Mouse (Mus musculus) forebrain, embryonic 12.5 days (tissue): ENCODE results near the gene Mapk10. TPM values are rescaled to one million over a fixed set of nuclear protein-coding genes. Genes with fewer than 3 reads are reported as not detected.

Experiments
- ATAC-seq: fragments of 200-750 bp; cut with Nextera tagmentation; 2 replicates; pipeline ENCODE4 v1.8.0; 2017; ENCODE audit warnings: moderate TSS enrichment; ENCODE audit not compliant: low FRiP score
- H3K27ac ChIP-seq: fragments of 300-500 bp; sonication (generic); 2 replicates; pipeline ENCODE4 v1.5.1; 2016; ENCODE audit warnings: mild to moderate bottlenecking
- H3K27me3 ChIP-seq: fragments of 300-500 bp; sonication (generic); 2 replicates; pipeline ENCODE4 v1.6.1; 2016; ENCODE audit warnings: mild to moderate bottlenecking
- H3K36me3 ChIP-seq: fragments of 300-500 bp; sonication (generic); replicated peaks from 2 replicates; pipeline ENCODE4 v1.6.1; 2016; ENCODE audit warnings: mild to moderate bottlenecking
- H3K4me1 ChIP-seq: fragments of 300-500 bp; sonication (generic); 2 replicates; pipeline ENCODE4 v1.6.1; 2016
- H3K4me2 ChIP-seq: fragments of 300-500 bp; sonication (generic); 2 replicates; pipeline ENCODE4 v1.6.1; 2016; ENCODE audit warnings: mild to moderate bottlenecking, moderate library complexity
- H3K4me3 ChIP-seq: fragments of 300-500 bp; sonication (generic); replicated peaks from 2 replicates; pipeline ENCODE4 v1.5.1; 2016; ENCODE audit warnings: mild to moderate bottlenecking
- H3K9ac ChIP-seq: fragments of 300-500 bp; sonication (generic); 2 replicates; pipeline ENCODE4 v1.6.1; 2016; ENCODE audit warnings: mild to moderate bottlenecking
- H3K9me3 ChIP-seq: fragments of 300-500 bp; sonication (generic); 2 replicates; pipeline ENCODE4 v1.6.1; 2016
- WGBS: fragments of 180-500 bp; shearing (Covaris S2); methylation state at CpG from one replicate; pipeline ENCODE4 v1.1.7; 2016; 5-methylcytosine and 5-hydroxymethylcytosine counted together
- polyA plus RNA-seq: library from polyadenylated mRNA; unstranded; fragments of >200 nt; fragmentation: Nextera tagmentation; extraction: Ambion mirVana; gene quantifications from 2 replicates; pipeline ENCODE4 v1.2.1, GENCODE M21; 2016

The Mapk10 gene
- polyA plus RNA-seq, 1 experiment from 2014 or later: 41.7 TPM

GRCm38 (mm10) chr5:103102876-103103393 lies 108.2 kb downstream of the Mapk10 start:
- ATAC-seq: no peak
- Histone ChIP-seq H3K9me3 (no peaks in the 10 kb centered on the region), H3K4me2 (no peak overlapping the region), H3K9ac (no peak overlapping the region), H3K4me1 (no peaks in the 10 kb centered on the region; the same call in 1 of the 2 replicates), H3K27me3 (no peaks in the 10 kb centered on the region), H3K4me3 (no peak overlapping the region), H3K27ac (no peak overlapping the region), H3K36me3 (no peaks in the 10 kb centered on the region)
- WGBS: 78% methylated on average over 5 of the region's 5 CpGs

DNA sequence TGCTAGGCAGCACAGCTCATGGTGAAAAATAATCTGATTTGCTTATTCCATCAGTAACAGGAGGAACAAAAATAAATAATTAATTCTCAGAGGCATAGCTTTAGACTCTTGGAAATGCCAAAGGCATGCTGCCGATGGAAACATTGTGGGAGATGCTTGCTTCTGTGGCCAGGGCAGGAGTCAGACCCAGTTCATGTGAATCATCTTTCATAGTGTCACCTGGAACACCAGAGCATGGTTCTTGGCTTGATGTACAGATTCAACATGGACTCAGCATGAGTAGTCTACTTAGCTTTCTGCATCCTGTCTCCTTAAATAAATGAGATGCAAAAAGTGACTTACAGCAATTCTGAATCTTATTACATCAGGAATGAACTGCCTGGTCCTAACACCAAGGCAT lies 109.0 kb downstream of the Mapk10 start:
- 87% methylated on average over 1 of the region's 1 CpGs for WGBS
- H3K9ac ChIP-seq: no peak overlapping the region
- H3K27me3 ChIP-seq: no peaks in the 10 kb centered on the region
- no peak overlapping the region for H3K27ac ChIP-seq
- H3K36me3 ChIP-seq: no peaks in the 10 kb centered on the region
- no peaks in the 10 kb centered on the region for H3K9me3 ChIP-seq
- no peak overlapping the region for H3K4me2 ChIP-seq
- ATAC-seq: no peak
- no peaks in the 10 kb centered on the region; the same call in 1 of the 2 replicates for H3K4me1 ChIP-seq
- H3K4me3 ChIP-seq: no peak overlapping the region

DNA sequence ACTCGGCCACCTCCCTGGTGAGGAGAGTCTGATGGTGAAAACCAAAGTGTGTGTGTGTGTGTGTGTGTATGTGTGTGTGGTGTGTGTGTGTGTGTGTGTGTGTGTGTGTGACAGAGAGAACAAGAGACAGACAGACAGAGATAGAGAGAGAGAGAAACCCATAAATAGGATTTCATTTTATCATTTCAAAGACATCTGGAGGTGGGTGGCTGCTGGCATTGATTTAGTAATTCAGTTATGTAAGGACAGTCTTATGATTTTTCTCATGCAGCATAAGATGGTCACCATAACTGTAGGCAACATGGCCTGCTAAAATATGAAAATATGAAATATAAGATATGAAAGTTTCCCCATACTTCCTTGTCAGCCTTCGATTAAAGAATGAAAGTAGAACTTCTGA lies 117.0 kb downstream of the Mapk10 start:
- no peak overlapping the region for H3K9ac ChIP-seq
- no peaks in the 10 kb centered on the region for H3K27me3 ChIP-seq
- ATAC-seq: no peak
- H3K4me3 ChIP-seq: no peak overlapping the region
- 92% methylated on average over 2 of the region's 2 CpGs for WGBS
- no peaks in the 10 kb centered on the region for H3K36me3 ChIP-seq
- H3K4me1 ChIP-seq: no peaks in the 10 kb centered on the region
- no peaks in the 10 kb centered on the region for H3K9me3 ChIP-seq
- H3K27ac ChIP-seq: no peak overlapping the region
- H3K4me2 ChIP-seq: no peak overlapping the region

- ATAC-seq: no peak
- no peaks in the 10 kb centered on the region for H3K27me3 ChIP-seq
- no peaks in the 10 kb centered on the region for H3K36me3 ChIP-seq
- no peaks in the 10 kb centered on the region for H3K9me3 ChIP-seq
- no peak overlapping the region for H3K27ac ChIP-seq
- no peak overlapping the region for H3K4me2 ChIP-seq
- H3K4me1 ChIP-seq: no peaks in the 10 kb centered on the region
- no peak overlapping the region for H3K9ac ChIP-seq
- H3K4me3 ChIP-seq: no peak overlapping the region
- 86% methylated on average over 2 of the region's 2 CpGs for WGBS
These were observed 125.3 kb downstream of the Mapk10 start for GRCm38 (mm10) chr5:103085844-103086243.

DNA sequence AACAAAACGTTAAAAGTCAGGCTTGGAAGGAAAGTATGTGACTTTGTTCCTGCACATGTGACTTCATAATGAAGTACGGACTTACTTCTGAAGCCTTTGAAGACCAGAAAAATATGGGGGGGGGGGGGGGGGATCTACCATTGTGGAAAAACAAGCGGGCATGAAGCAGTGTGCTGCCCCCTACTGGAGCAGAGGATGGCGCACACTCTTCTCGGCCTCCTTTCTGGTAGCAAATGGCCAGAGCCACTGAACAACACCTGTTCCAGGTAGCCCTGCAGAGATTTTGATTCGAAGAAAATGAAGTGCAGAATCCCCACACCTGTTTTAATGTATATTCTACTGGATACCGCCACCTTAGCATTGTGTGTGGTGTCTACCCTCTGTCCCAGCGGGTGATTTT lies 135.7 kb downstream of the Mapk10 start:
- 60% methylated on average over 8 of the region's 8 CpGs for WGBS
- Histone ChIP-seq H3K36me3 (no peaks in the 10 kb centered on the region), H3K4me2 (no peak overlapping the region), H3K27ac (no peak overlapping the region), H3K9ac (no peak overlapping the region), H3K4me3 (no peak overlapping the region), H3K9me3 (no peaks in the 10 kb centered on the region), H3K4me1 (peaks cover 8% of the 10 kb centered on the region; the same call in 1 of the 2 replicates), H3K27me3 (no peaks in the 10 kb centered on the region)
- no peak for ATAC-seq

DNA sequence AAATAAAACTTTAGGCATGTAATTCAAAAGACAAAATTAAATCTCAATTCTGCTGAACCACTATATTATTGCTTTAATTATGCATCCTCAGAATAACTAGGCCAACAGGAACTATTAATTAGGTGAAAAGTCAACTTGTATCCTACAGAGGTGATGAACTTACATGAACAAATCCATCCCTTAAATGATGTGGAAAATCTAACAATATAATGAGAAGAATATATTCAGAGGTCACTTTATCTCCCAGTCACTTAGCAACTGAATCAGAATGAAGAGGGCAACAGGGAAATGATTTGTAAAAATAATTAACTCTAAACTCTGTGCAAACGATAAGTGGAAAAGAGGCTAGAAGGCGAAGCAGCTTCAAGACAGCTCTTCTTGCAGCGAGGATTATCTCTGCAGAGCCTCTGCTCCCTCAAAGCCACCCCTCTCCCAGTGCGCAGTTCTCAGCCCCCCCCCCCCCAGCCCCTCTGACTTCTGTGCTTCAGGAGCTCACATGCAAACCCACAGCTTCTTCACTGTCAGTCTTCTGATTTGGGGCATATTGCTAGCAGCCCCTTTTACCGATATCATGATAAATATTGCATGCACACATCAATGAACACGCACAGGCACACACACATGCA lies 138.8 kb downstream of the Mapk10 start:
- Histone ChIP-seq H3K4me1 (peaks cover 13% of the 10 kb centered on the region; the same call in 1 of the 2 replicates), H3K9me3 (no peaks in the 10 kb centered on the region), H3K36me3 (no peaks in the 10 kb centered on the region), H3K9ac (no peak overlapping the region), H3K4me2 (no peak overlapping the region), H3K4me3 (no peak overlapping the region), H3K27me3 (no peaks in the 10 kb centered on the region), H3K27ac (0 out of 2 replicates have a peak overlapping the region, but pooled peaks have one; percentile 64)
- 0 out of 2 replicates have a peak, but pooled peaks have one; percentile 11 for ATAC-seq
- 50% methylated on average over 6 of the region's 6 CpGs for WGBS

GRCm38 (mm10) chr5:103071006-103071612 lies 140.0 kb downstream of the Mapk10 start:
- H3K27ac ChIP-seq: 0 out of 2 replicates have a peak overlapping the region, but pooled peaks have one; percentile 13
- no peak overlapping the region for H3K4me3 ChIP-seq
- no peaks in the 10 kb centered on the region for H3K36me3 ChIP-seq
- no peak for ATAC-seq
- H3K27me3 ChIP-seq: no peaks in the 10 kb centered on the region
- WGBS: 89% methylated on average over 17 of the region's 17 CpGs
- H3K9ac ChIP-seq: no peak overlapping the region
- H3K9me3 ChIP-seq: no peaks in the 10 kb centered on the region
- peaks cover 13% of the 10 kb centered on the region; the same call in 1 of the 2 replicates for H3K4me1 ChIP-seq
- no peak overlapping the region for H3K4me2 ChIP-seq

- H3K4me1 ChIP-seq: 0 out of 2 replicates have a peak, but pooled peaks cover 2% of the 10 kb centered on the region
- no peak for ATAC-seq
- no peaks in the 10 kb centered on the region for H3K9me3 ChIP-seq
- H3K27me3 ChIP-seq: no peaks in the 10 kb centered on the region
- H3K4me2 ChIP-seq: no peak overlapping the region
- 46% methylated on average over 8 of the region's 8 CpGs for WGBS
- no peak overlapping the region for H3K27ac ChIP-seq
- H3K36me3 ChIP-seq: no peaks in the 10 kb centered on the region
- H3K9ac ChIP-seq: no peak overlapping the region
- no peak overlapping the region for H3K4me3 ChIP-seq
These were observed 160.7 kb downstream of the Mapk10 start for GRCm38 (mm10) chr5:103050319-103050916.

DNA sequence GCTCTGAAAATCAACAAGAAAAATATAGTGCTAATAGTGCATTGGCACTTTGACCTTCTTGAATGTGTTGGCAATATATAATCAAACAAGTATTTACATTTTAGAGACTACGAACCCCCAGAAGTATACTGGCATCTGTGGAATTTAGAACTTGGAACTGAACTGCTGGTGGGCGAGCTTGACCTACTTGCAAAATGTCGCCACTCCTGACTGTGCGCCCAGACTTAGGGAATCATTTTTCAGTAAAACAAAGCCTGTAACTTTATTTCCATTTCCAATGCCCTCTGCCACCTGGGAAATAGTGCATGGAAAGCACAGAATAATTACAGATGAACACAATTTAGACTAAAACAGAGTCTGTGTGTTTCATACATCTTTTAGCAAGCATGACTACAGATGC lies 163.1 kb downstream of the Mapk10 start:
- Histone ChIP-seq H3K9ac (no peak overlapping the region), H3K4me1 (no peaks in the 10 kb centered on the region), H3K4me2 (no peak overlapping the region), H3K36me3 (no peaks in the 10 kb centered on the region), H3K27me3 (no peaks in the 10 kb centered on the region), H3K9me3 (no peaks in the 10 kb centered on the region), H3K27ac (no peak overlapping the region), H3K4me3 (no peak overlapping the region)
- ATAC-seq: no peak
- WGBS: 87% methylated on average over 4 of the region's 4 CpGs

DNA sequence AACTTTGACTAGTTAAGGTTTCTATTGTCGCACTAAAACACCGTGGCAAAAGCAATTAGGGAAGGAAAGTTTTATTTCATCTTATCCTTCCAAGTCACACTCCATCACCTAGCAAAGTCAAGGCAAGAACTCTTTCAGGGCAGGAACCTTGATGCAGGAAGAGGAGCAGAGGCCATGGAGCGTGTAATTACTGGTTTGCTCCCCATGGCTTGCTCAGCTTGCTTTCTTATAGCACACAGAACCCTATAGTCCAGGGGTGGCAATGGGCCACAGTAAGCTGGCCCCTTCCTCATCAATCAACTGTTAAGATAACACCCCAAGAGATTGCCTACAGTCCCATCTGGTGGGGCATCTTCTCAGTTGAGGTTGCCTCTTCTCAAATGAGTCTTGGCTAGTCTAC lies 173.4 kb downstream of the Mapk10 start:
- WGBS: 87% methylated on average over 3 of the region's 3 CpGs
- Histone ChIP-seq H3K27me3 (no peaks in the 10 kb centered on the region), H3K27ac (no peak overlapping the region), H3K4me2 (no peak overlapping the region), H3K4me3 (no peak overlapping the region), H3K9ac (no peak overlapping the region), H3K36me3 (no peaks in the 10 kb centered on the region), H3K9me3 (no peaks in the 10 kb centered on the region), H3K4me1 (no peaks in the 10 kb centered on the region)
- ATAC-seq: no peak

GRCm38 (mm10) chr5:103028940-103029621 lies 182.1 kb downstream of the Mapk10 start:
- no peak for ATAC-seq
- peaks cover 5% of the 10 kb centered on the region; the same call in 1 of the 2 replicates for H3K4me1 ChIP-seq

DNA sequence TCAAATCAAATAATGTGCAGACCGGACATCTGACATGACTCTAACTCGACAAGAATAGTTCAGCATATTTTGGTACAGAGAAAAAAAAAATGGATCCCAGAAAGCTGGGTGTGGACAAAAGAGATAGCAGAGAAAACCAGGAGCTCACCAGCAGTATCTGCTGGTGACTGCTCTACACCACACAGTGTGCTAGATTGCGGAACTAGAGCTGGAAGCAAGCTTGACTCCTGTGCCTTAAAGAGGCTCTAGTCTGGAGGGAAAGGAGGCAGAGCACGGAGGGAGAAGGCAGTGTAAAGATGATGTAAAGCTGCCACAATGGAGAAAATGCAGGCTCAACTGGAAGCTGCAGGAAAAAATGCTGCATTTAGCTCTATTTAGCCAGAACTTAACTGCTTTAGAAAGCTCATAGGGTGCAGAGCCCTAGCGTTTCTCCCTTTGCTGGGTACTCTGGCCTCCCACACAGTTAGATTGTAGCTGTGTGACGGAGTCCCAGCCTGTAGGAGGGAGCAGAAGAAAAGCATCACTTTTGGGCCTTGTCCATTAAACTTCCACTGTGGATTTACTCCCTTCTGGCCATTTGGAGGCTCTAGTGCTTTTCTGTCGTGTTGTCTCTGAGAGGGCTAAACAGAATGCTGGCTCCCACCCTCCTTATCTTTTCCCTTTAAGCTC lies 188.5 kb downstream of the Mapk10 start:
- WGBS: 62% methylated on average over 7 of the region's 7 CpGs
- Histone ChIP-seq H3K27me3 (no peaks in the 10 kb centered on the region), H3K27ac (no peak overlapping the region), H3K9ac (no peak overlapping the region), H3K36me3 (no peaks in the 10 kb centered on the region), H3K4me1 (peaks cover 20% of the 10 kb centered on the region), H3K4me3 (no peak overlapping the region), H3K9me3 (no peaks in the 10 kb centered on the region), H3K4me2 (no peak overlapping the region)
- no peak for ATAC-seq

More at GRCm38 (mm10) chr5:103028940-103029621, 182.1 kb downstream of the Mapk10 start:
- H3K4me2 ChIP-seq: no peak overlapping the region
- no peak overlapping the region for H3K4me3 ChIP-seq
- no peak overlapping the region for H3K27ac ChIP-seq
- WGBS: 74% methylated on average over 13 of the region's 13 CpGs
- H3K9me3 ChIP-seq: no peaks in the 10 kb centered on the region
- no peak overlapping the region for H3K9ac ChIP-seq
- no peaks in the 10 kb centered on the region for H3K36me3 ChIP-seq
- no peaks in the 10 kb centered on the region for H3K27me3 ChIP-seq
